Mouse (Mus musculus): Measurements from ENCODE around the gene Pcsk4.
A peak's percentile ranks its signal among the peaks of the same experiment; 100 is the strongest.

Pcsk4 gene

GRCm38 (mm10) chr10:80296824-80297223 is 32.5 kb downstream of the Pcsk4 start:
- peak; percentile 73 for DNase-seq

- peak; percentile 88 for DNase-seq
Observed at GRCm38 (mm10) chr10:80295618-80296425, 33.5 kb downstream of the Pcsk4 start, which contains the start of gene Apc2. TSS of gene Apc2 (plus strand) at chr10:80295977.

GRCm38 (mm10) chr10:80294788-80295303 is 34.5 kb downstream of the Pcsk4 start:
- DNase-seq, result peak; percentile 73

- no peak for DNase-seq
Observed at GRCm38 (mm10) chr10:80294311-80294710, 35.0 kb downstream of the Pcsk4 start.

- DNase-seq, result no peak
Observed at GRCm38 (mm10) chr10:80293325-80293724, 36.0 kb downstream of the Pcsk4 start.

- peak; percentile 94 for DNase-seq
Observed at GRCm38 (mm10) chr10:80292251-80293146, 36.8 kb downstream of the Pcsk4 start, which contains the start of gene Rps15. TSS of gene Rps15 (plus strand) at chr10:80292453.

GRCm38 (mm10) chr10:80288657-80289056 is 40.6 kb downstream of the Pcsk4 start:
- DNase-seq, result no peak

GRCm38 (mm10) chr10:80288097-80288496 is 41.2 kb downstream of the Pcsk4 start:
- DNase-seq, result no peak

- DNase-seq, result no peak
Observed at GRCm38 (mm10) chr10:80285222-80286070, 43.9 kb downstream of the Pcsk4 start.

GRCm38 (mm10) chr10:80282481-80283441 is 46.5 kb downstream of the Pcsk4 start:
- DNase-seq, result no peak

- no peak for DNase-seq
Observed at GRCm38 (mm10) chr10:80281921-80282371, 47.4 kb downstream of the Pcsk4 start.

GRCm38 (mm10) chr10:80281304-80281703 is 48.0 kb downstream of the Pcsk4 start:
- DNase-seq, result no peak

GRCm38 (mm10) chr10:80279273-80279672 is 50.0 kb downstream of the Pcsk4 start:
- no peak for DNase-seq

- DNase-seq, result no peak
Observed at GRCm38 (mm10) chr10:80278390-80278789, 50.9 kb downstream of the Pcsk4 start.

- DNase-seq, result no peak
Observed at GRCm38 (mm10) chr10:80276238-80276637, 53.1 kb downstream of the Pcsk4 start.

GRCm38 (mm10) chr10:80273847-80274246 is 55.5 kb downstream of the Pcsk4 start:
- DNase-seq, result no peak

- DNase-seq, result no peak
Observed at GRCm38 (mm10) chr10:80271870-80272585, 57.3 kb downstream of the Pcsk4 start.

Data from cerebellum, adult 9-10 months (tissue).